Mouse (Mus musculus) adrenal gland, adult (tissue): ENCODE measurements around the gene Irs1.

Experiments
- DNase-seq, 2 experiments: peaks; one replicate each; pipeline ENCODE4 v3.0.0; 2022 to 2023; ENCODE audit warnings: low spot score in 1 of 2; ENCODE audit not compliant: inconsistent age in 2 of 2

Irs1 gene

GRCm38 (mm10) chr1:82289116-82289989, 1.9 kb downstream of the Irs1 start:
- DNase-seq = peak; percentile 31 to 48

GRCm38 (mm10) chr1:82288421-82288990, 2.7 kb downstream of the Irs1 start:
- DNase-seq = peak; percentile 15 to 44

GRCm38 (mm10) chr1:82287776-82288325, 3.4 kb downstream of the Irs1 start:
- DNase-seq = peak; percentile 12 to 36

- DNase-seq = peak; percentile 22 to 74
These were observed 4.0 kb downstream of the Irs1 start for GRCm38 (mm10) chr1:82287052-82287775.

- DNase-seq = peak; percentile 15 to 84
These were observed 4.8 kb downstream of the Irs1 start for GRCm38 (mm10) chr1:82286190-82287051.

- DNase-seq = peak in 1 of 2 experiments; percentile 78
These were observed 5.6 kb downstream of the Irs1 start for GRCm38 (mm10) chr1:82285461-82286189.

- DNase-seq = peak in 1 of 2 experiments; percentile 78
These were observed 6.8 kb downstream of the Irs1 start for GRCm38 (mm10) chr1:82284403-82284802.

GRCm38 (mm10) chr1:82283901-82284301, 7.3 kb downstream of the Irs1 start:
- DNase-seq = peak; percentile 41 to 88

GRCm38 (mm10) chr1:82282992-82283611, 8.1 kb downstream of the Irs1 start:
- peak; percentile 93 to 97 for DNase-seq

- peak in 1 of 2 experiments; percentile 71 for DNase-seq
These were observed 9.4 kb downstream of the Irs1 start for GRCm38 (mm10) chr1:82281823-82282222.

- peak in 1 of 2 experiments; percentile 38 for DNase-seq
These were observed 11.4 kb downstream of the Irs1 start for GRCm38 (mm10) chr1:82279768-82280167.

GRCm38 (mm10) chr1:82274361-82274760, 16.9 kb downstream of the Irs1 start:
- no peak for DNase-seq

GRCm38 (mm10) chr1:82273529-82273928, 17.7 kb downstream of the Irs1 start:
- DNase-seq = peak in 1 of 2 experiments; percentile 56

GRCm38 (mm10) chr1:82272231-82272630, 19.0 kb downstream of the Irs1 start:
- DNase-seq = no peak

GRCm38 (mm10) chr1:82267547-82267946, 23.7 kb downstream of the Irs1 start:
- no peak for DNase-seq

GRCm38 (mm10) chr1:82262331-82262730, 28.9 kb downstream of the Irs1 start:
- no peak for DNase-seq

GRCm38 (mm10) chr1:82261638-82262037, 29.6 kb downstream of the Irs1 start:
- DNase-seq = no peak

- DNase-seq = no peak
These were observed 30.1 kb downstream of the Irs1 start for GRCm38 (mm10) chr1:82261053-82261618.

GRCm38 (mm10) chr1:82260055-82260454, 31.2 kb downstream of the Irs1 start:
- no peak for DNase-seq
